Mouse (Mus musculus) midbrain, postnatal 0 days (tissue): ENCODE results near the gene Rsf1. TPM values are rescaled to one million over a fixed set of nuclear protein-coding genes. Genes with fewer than 3 reads are reported as not detected.

Experiments
- ATAC-seq: fragments of 200-750 bp; cut with Nextera tagmentation; 2 replicates; pipeline ENCODE4 v1.8.0; 2017; ENCODE audit warnings: moderate number of reproducible peaks, mild to moderate bottlenecking, moderate TSS enrichment, moderate library complexity; ENCODE audit not compliant: low FRiP score
- DNase-seq: peaks from one replicate; pipeline ENCODE4 v3.0.0-alpha.2; 2015; ENCODE audit warnings: low spot score
- H3K27ac ChIP-seq: fragments of 300-500 bp; sonication (generic); 2 replicates; pipeline ENCODE4 v1.5.1; 2014; ENCODE audit warnings: low read depth, mild to moderate bottlenecking, low read length, mixed read lengths
- H3K27me3 ChIP-seq: fragments of 300-500 bp; sonication (generic); 2 replicates; pipeline ENCODE4 v1.6.1; 2014; ENCODE audit warnings: low read length, control low read depth, mixed read lengths; ENCODE audit not compliant: insufficient read depth
- H3K36me3 ChIP-seq: fragments of 300-500 bp; sonication (generic); 2 replicates; pipeline ENCODE4 v1.6.1; 2014; ENCODE audit warnings: low read length, control low read depth, mixed read lengths; ENCODE audit not compliant: insufficient read depth
- H3K4me1 ChIP-seq: fragments of 300-500 bp; sonication (generic); 2 replicates; pipeline ENCODE4 v1.6.1; 2014; ENCODE audit warnings: mild to moderate bottlenecking, control low read depth, antibody characterized with exemption, low read length, mixed read lengths; ENCODE audit not compliant: insufficient read depth
- H3K4me2 ChIP-seq: fragments of 300-500 bp; sonication (generic); 2 replicates; pipeline ENCODE4 v1.6.1; 2014; ENCODE audit warnings: low read depth, mild to moderate bottlenecking, low read length, mixed read lengths; ENCODE audit not compliant: poor library complexity, severe bottlenecking
- H3K4me3 ChIP-seq: fragments of 300-500 bp; sonication (generic); 2 replicates; pipeline ENCODE4 v1.5.1; 2014; ENCODE audit warnings: low read depth, mild to moderate bottlenecking, low read length, moderate library complexity
- H3K9ac ChIP-seq: fragments of 300-500 bp; sonication (generic); replicated peaks from 2 replicates; pipeline ENCODE4 v1.6.1; 2014; ENCODE audit warnings: mild to moderate bottlenecking, low read length, moderate library complexity, mixed read lengths; ENCODE audit not compliant: poor library complexity, severe bottlenecking
- H3K9me3 ChIP-seq: fragments of 300-500 bp; sonication (generic); 2 replicates; pipeline ENCODE4 v1.6.1; 2016; ENCODE audit warnings: low read length, control low read depth
- CTCF ChIP-seq: IDR thresholded peaks from 2 replicates; pipeline ENCODE4 v1.5.1; 2016; ENCODE audit warnings: antibody characterized with exemption, mild to moderate bottlenecking
- WGBS: fragments of 180-500 bp; shearing (Covaris S2); extraction: QIAGEN DNeasy Blood & Tissue Kit; methylation state at CpG from one replicate; pipeline ENCODE4 v1.1.7; 2014; 5-methylcytosine and 5-hydroxymethylcytosine counted together
- polyA plus RNA-seq: library from polyadenylated mRNA; unstranded; fragments of >200 nt; fragmentation: Nextera tagmentation; extraction: Ambion mirVana; gene quantifications from 2 replicates; pipeline ENCODE4 v1.2.1, GENCODE M21; 2015
- total RNA-seq: library from RNA; depleted of rRNA; stranded (reverse); fragments of >200 nt; gene quantifications from 2 replicates; pipeline ENCODE4 v1.2.3, GENCODE M21; 2014

Rsf1 gene
- total and polyA plus RNA-seq, 2 experiments from 2014 or later: 19.8 to 27.4 TPM

DNA sequence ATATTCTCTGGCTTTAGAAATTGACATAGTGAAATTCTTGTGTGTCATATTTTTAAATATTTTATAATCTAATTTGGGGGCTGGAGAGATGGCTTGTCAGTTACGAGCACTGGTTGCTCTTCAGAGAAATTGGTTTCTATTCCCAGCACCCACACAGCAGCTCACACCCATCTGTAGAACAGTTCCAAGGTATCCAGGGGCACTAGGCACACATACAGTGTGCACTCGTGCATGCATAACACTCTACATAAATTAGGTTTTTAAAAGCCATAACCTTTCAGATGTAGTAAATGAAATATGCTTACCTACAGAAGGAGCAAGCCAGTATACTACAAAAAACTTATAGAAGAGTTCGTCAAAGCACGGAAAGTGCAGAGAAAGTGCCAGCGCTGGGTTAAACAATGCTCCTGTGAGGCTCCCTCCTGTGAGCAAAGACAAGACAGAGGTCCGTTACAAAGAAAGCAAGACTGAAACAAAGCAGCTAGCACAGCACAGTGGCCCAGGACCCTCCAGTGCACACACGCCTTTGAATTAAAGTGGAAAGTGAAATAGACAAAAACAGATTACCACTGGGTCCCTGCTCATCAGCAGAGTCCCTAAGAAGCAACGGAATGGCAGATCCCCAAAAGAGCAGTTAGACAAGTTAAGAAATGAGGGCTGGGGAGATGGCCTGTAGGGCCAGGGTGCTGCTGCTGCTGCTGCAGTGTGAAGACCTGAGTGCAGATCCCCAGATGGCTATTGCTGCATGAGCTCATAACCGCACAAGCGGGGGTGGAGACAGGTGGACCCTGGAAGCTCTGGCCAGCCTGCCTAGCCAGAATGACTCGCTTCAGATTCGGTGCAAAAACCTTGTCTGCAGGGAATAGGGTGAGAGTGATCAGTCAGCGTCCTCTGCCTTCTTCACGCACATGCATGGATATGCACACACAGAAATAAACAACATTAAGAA lies 149.3 kb downstream of the Rsf1 start:
- 0 out of 2 replicates have a peak, but pooled peaks cover 3% of the 10 kb centered on the region for H3K36me3 ChIP-seq
- no peaks in the 10 kb centered on the region for H3K9me3 ChIP-seq
- no peak for ATAC-seq
- no peaks in the 10 kb centered on the region for H3K27me3 ChIP-seq
- no peak overlapping the region for H3K4me2 ChIP-seq
- H3K4me1 ChIP-seq: no peaks in the 10 kb centered on the region
- H3K27ac ChIP-seq: no peak overlapping the region
- WGBS: 30% methylated on average over 14 of the region's 14 CpGs
- TF ChIP-seq CTCF: no peak
- DNase-seq: no peak
- no peak overlapping the region for H3K9ac ChIP-seq
- H3K4me3 ChIP-seq: no peak overlapping the region

DNA sequence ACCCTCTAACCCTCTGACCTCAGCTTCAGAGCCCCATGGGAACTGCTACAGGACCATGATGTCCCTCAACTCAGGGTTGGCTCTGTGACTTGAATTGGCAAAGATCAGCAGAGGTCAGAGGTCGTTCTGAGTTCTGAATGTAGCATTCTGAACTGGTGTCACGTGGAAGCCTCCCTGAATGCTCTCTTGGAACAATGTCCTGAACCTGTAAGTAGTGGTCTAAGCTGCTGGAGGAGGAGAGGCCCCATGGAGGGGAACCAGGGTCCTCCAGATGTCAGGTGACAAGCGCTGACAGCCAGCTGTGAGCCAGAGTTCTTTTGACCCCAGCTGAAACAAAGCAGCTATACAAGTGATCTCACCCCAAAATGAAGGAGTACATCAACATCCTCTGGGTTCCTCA lies 150.7 kb downstream of the Rsf1 start:
- Histone ChIP-seq H3K4me2 (no peak overlapping the region), H3K4me3 (no peak overlapping the region), H3K9me3 (no peaks in the 10 kb centered on the region), H3K9ac (no peak overlapping the region), H3K27me3 (no peaks in the 10 kb centered on the region), H3K4me1 (no peaks in the 10 kb centered on the region), H3K27ac (no peak overlapping the region), H3K36me3 (no peaks in the 10 kb centered on the region)
- WGBS: 42% methylated on average over 3 of the region's 3 CpGs
- no peak for DNase-seq
- no peak for ATAC-seq
- no peak for TF ChIP-seq CTCF

DNA sequence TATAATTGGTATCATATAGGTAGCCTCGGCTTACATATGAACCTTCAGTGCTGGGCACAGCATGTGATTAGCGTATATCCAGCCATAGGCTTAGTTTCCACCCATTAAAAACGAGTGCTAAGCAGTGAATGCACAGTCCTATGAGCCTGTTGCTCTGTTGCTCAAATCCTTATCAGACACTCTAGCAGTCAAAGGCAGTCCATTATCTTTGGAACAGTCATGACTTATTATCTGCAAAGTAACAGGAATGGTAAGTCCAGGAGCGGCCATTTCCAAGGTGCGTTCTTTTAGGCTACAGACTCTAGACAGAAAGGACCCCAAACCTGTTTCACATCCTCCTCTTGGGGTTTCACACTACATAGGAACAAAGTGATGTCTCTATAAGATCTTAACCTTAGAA lies 153.9 kb downstream of the Rsf1 start:
- no peak for TF ChIP-seq CTCF
- no peaks in the 10 kb centered on the region for H3K27me3 ChIP-seq
- no peaks in the 10 kb centered on the region for H3K4me1 ChIP-seq
- H3K4me2 ChIP-seq: no peak overlapping the region
- ATAC-seq (no peak), DNase-seq (no peak)
- H3K27ac ChIP-seq: no peak overlapping the region
- no peak overlapping the region for H3K4me3 ChIP-seq
- H3K9me3 ChIP-seq: no peaks in the 10 kb centered on the region
- no peak overlapping the region for H3K9ac ChIP-seq
- no peaks in the 10 kb centered on the region for H3K36me3 ChIP-seq
- 91% methylated on average over 5 of the region's 5 CpGs for WGBS

DNA sequence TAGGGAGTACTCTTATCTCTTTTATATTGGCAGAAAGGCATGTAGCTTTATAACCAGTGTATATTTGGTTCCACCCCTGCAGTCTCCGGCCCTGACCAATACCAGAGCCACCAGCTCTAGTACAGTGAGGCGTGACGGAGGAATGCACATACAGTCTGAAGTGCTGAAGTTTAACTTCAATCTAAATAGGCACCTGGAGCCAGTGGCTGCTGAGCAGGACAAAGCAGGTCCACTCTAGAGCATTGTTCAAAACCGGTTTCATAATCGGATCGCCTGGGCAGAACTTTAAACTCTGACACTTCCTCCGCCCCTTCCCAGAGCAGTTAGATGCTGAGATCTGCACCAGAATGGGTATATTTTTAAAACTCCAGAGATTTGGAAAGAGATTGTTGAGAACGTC lies 155.3 kb downstream of the Rsf1 start:
- no peak overlapping the region for H3K4me2 ChIP-seq
- no peak for ATAC-seq
- H3K27ac ChIP-seq: no peak overlapping the region
- TF ChIP-seq CTCF: no peak
- no peak overlapping the region for H3K4me3 ChIP-seq
- H3K9ac ChIP-seq: no peak overlapping the region
- no peaks in the 10 kb centered on the region for H3K27me3 ChIP-seq
- WGBS: 85% methylated on average over 8 of the region's 8 CpGs
- DNase-seq: no peak
- no peaks in the 10 kb centered on the region for H3K4me1 ChIP-seq
- no peaks in the 10 kb centered on the region for H3K9me3 ChIP-seq
- no peaks in the 10 kb centered on the region for H3K36me3 ChIP-seq

DNA sequence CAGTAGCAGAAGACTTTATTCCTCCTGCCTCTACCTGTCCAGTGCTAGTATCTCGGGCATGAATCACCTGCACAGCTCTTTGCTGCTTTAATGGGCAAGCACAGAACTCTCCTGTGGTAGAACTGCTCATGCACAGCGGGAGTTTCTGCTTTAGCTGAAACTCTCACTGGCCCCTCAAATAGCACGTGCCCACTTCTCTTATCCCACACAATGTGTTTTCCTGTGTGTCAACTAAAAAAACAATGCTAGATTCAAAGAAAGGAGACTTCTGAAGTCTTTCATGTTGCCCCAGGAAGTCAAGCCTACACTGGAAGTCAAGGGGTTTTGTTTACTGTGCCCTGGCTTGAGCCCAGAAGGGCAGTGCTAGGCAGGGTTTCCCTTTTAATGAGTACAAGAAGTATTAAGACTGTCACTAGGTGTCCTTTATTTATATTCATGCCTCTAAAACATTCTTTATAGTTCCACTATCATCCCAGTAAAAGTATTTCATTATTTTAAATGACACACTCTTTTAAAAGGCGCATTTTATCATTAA lies 156.3 kb downstream of the Rsf1 start:
- no peak for TF ChIP-seq CTCF
- H3K9ac ChIP-seq: no peak overlapping the region
- no peak overlapping the region for H3K4me2 ChIP-seq
- H3K27me3 ChIP-seq: no peaks in the 10 kb centered on the region
- no peaks in the 10 kb centered on the region for H3K9me3 ChIP-seq
- DNase-seq: no peak
- ATAC-seq: no peak
- WGBS: 37% methylated on average over 4 of the region's 4 CpGs
- no peaks in the 10 kb centered on the region for H3K36me3 ChIP-seq
- no peak overlapping the region for H3K4me3 ChIP-seq
- H3K27ac ChIP-seq: no peak overlapping the region
- H3K4me1 ChIP-seq: no peaks in the 10 kb centered on the region

DNA sequence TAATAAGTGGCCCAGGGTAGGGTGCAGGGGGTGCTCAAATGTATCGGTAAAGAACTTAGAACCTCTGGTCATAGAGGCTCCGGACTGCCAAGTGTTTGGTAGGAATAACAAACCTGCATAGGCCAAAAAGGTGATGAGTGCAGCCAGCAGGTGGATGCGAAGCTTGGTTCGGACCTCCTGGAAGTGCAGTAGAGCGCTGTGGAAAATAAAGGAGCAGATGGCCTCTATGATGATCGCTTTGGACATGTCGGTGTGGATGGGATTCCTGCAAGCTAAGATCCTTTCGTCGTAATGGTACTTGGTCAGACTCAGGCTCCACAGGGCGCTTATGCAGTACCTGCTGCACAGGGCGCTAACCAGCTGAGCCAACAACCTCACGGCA lies 157.6 kb downstream of the Rsf1 start:
- Histone ChIP-seq H3K27ac (no peak overlapping the region), H3K9ac (peak overlapping the region; percentile 79), H3K4me3 (peak overlapping the region; percentile 73), H3K4me2 (peak overlapping the region; percentile 95), H3K27me3 (no peaks in the 10 kb centered on the region), H3K9me3 (no peaks in the 10 kb centered on the region), H3K36me3 (no peaks in the 10 kb centered on the region), H3K4me1 (no peaks in the 10 kb centered on the region)
- WGBS: 5% methylated on average over 12 of the region's 12 CpGs
- no peak for TF ChIP-seq CTCF
- DNase-seq (peak; percentile 12), ATAC-seq (no peak; the same call in 1 of the 2 replicates)
